Mouse (Mus musculus): ENCODE measurements around the gene Tac2.
"Not testable (repeated sequence)": the region's sequence is repeated elsewhere in the genome, so short reads cannot be mapped to it uniquely, and the experiment has no call there.

Gene Tac2

DNA sequence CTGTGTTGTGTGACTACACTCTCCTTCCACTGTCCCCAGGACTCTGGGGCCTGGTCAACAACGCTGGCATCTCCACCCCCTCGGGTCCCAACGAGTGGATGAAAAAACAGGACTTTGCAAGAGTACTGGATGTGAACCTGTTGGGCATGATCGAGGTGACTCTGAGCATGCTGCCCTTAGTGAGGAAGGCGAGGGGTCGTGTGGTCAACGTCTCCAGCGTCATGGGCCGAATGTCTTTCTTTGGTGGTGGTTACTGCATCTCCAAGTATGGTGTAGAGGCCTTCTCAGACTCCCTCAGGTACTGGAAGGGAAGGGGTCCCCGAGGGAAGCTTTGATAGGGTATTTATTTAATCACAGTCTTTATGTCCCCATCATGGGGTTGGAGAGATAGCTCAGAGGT is 38.6 kb downstream of the Tac2 start:
- DNase-seq = not testable (repeated sequence)

GRCm38 (mm10) chr10:127763914-127764680 is 39.8 kb downstream of the Tac2 start:
- no peak for DNase-seq

GRCm38 (mm10) chr10:127766564-127766963 is 42.3 kb downstream of the Tac2 start:
- no peak for DNase-seq

- DNase-seq = no peak
These were observed 51.7 kb downstream of the Tac2 start, which contains the start of gene Rdh9 for GRCm38 (mm10) chr10:127776011-127776410. TSS of gene Rdh9 (plus strand) at chr10:127776386.
